Mouse (Mus musculus) forebrain, embryonic 13.5 days (tissue): Measurements from ENCODE around the gene Prf1. TPM values are rescaled to one million over a fixed set of nuclear protein-coding genes. Genes with fewer than 3 reads are reported as not detected.

Experiments used
- ATAC-seq: fragments of 200-750 bp; cut with Nextera tagmentation; 2 replicates; pipeline ENCODE4 v1.8.0; 2017
- H3K27ac ChIP-seq: fragments of 300-500 bp; sonication (generic); 2 replicates; pipeline ENCODE4 v1.5.1; 2015; ENCODE audit warnings: inconsistent platforms, mild to moderate bottlenecking, moderate library complexity
- H3K27me3 ChIP-seq: fragments of 300-500 bp; sonication (generic); 2 replicates; pipeline ENCODE4 v1.6.1; 2015; ENCODE audit warnings: mild to moderate bottlenecking, inconsistent platforms
- H3K36me3 ChIP-seq: fragments of 300-500 bp; sonication (generic); 2 replicates; pipeline ENCODE4 v1.6.1; 2015; ENCODE audit warnings: mild to moderate bottlenecking, inconsistent platforms; ENCODE audit not compliant: poor library complexity, severe bottlenecking
- H3K4me1 ChIP-seq: fragments of 300-500 bp; sonication (generic); 2 replicates; pipeline ENCODE4 v1.6.1; 2015; ENCODE audit warnings: inconsistent platforms
- H3K4me2 ChIP-seq: fragments of 300-500 bp; sonication (generic); 2 replicates; pipeline ENCODE4 v1.6.1; 2015; ENCODE audit warnings: inconsistent platforms, mild to moderate bottlenecking, moderate library complexity
- H3K4me3 ChIP-seq: fragments of 300-500 bp; sonication (generic); 2 replicates; pipeline ENCODE4 v1.5.1; 2015; ENCODE audit warnings: mild to moderate bottlenecking, inconsistent platforms
- H3K9ac ChIP-seq: fragments of 300-500 bp; sonication (generic); 2 replicates; pipeline ENCODE4 v1.6.1; 2015; ENCODE audit warnings: mild to moderate bottlenecking, inconsistent platforms
- H3K9me3 ChIP-seq: fragments of 300-500 bp; sonication (generic); replicated peaks from 2 replicates; pipeline ENCODE4 v1.6.1; 2016; ENCODE audit warnings: inconsistent platforms
- WGBS: fragments of 180-500 bp; shearing (Covaris S2); methylation state at CpG from one replicate; pipeline ENCODE4 v1.1.7; 2015; 5-methylcytosine and 5-hydroxymethylcytosine counted together
- polyA plus RNA-seq: library from polyadenylated mRNA; unstranded; fragments of >200 nt; fragmentation: Nextera tagmentation; extraction: Ambion mirVana; gene quantifications from 2 replicates; pipeline ENCODE4 v1.2.1, GENCODE M21; 2015

Prf1 gene
- polyA plus RNA-seq, 1 experiment from 2014 or later: not detected

GRCm38 (mm10) chr10:61273081-61273843 is 24.4 kb upstream of the Prf1 start, which contains the start of gene Adamts14:
Adamts14 (minus strand) TSS chr10:61273438.
- WGBS: 2% methylated on average over 51 of the region's 75 CpGs
- no peak within 1 kb of the TSS for H3K27ac ChIP-seq
- peaks cover 29% of the 10 kb centered on the region for H3K27me3 ChIP-seq
- peaks cover 9% of the 10 kb centered on the region for H3K4me1 ChIP-seq
- no peaks in the 10 kb centered on the region for H3K9me3 ChIP-seq
- H3K9ac ChIP-seq: peak within 1 kb of the TSS; percentile 67
- H3K4me3 ChIP-seq: peak within 1 kb of the TSS; percentile 52
- no peaks in the 10 kb centered on the region for H3K36me3 ChIP-seq
- peak; percentile 75 for ATAC-seq
- peak within 1 kb of the TSS; percentile 94 for H3K4me2 ChIP-seq

DNA sequence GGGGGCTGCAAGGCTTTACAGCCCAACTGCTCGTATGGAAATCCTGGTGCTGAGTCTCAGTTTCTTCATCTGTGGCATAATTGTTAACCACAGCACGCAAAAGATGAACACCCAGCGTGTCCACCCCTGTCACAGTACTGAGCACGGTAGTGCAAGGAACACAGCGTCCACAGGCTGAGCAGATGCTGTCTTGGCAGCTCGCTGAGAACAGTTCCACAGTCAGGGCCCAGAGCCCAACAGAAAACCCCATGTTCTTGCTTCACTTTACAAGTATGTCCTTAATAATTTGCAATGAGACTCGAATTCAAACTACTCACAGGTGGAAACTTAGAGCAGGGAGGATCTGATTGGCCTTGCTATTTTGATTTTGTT is 23.8 kb upstream of the Prf1 start:
- 46% methylated on average over 7 of the region's 7 CpGs for WGBS

GRCm38 (mm10) chr10:61274532-61274931 is 23.1 kb upstream of the Prf1 start:
- H3K4me2 ChIP-seq: no peak overlapping the region
- H3K36me3 ChIP-seq: no peaks in the 10 kb centered on the region
- H3K9ac ChIP-seq: no peak overlapping the region
- 68% methylated on average over 2 of the region's 2 CpGs for WGBS
- no peaks in the 10 kb centered on the region for H3K9me3 ChIP-seq
- H3K4me3 ChIP-seq: no peak overlapping the region
- H3K4me1 ChIP-seq: peaks cover 9% of the 10 kb centered on the region
- no peak overlapping the region for H3K27ac ChIP-seq
- no peak for ATAC-seq
- H3K27me3 ChIP-seq: peaks cover 29% of the 10 kb centered on the region

More for the DNA sequence above, 23.8 kb upstream of the Prf1 start:
- H3K9me3 ChIP-seq: no peaks in the 10 kb centered on the region
- H3K4me2 ChIP-seq: peak overlapping the region; percentile 94
- H3K27ac ChIP-seq: no peak overlapping the region
- peaks cover 9% of the 10 kb centered on the region for H3K4me1 ChIP-seq
- H3K27me3 ChIP-seq: peaks cover 29% of the 10 kb centered on the region
- H3K36me3 ChIP-seq: no peaks in the 10 kb centered on the region
- H3K9ac ChIP-seq: peak overlapping the region; percentile 67; the same call in 1 of the 2 replicates
- peak overlapping the region; percentile 52 for H3K4me3 ChIP-seq
- peak; percentile 37; the same call in 1 of the 2 replicates for ATAC-seq

GRCm38 (mm10) chr10:61275669-61276110 is 21.9 kb upstream of the Prf1 start:
- WGBS: 4% methylated on average over 5 of the region's 5 CpGs
- H3K9ac ChIP-seq: no peak overlapping the region
- peak; percentile 54; the same call in 1 of the 2 replicates for ATAC-seq

DNA sequence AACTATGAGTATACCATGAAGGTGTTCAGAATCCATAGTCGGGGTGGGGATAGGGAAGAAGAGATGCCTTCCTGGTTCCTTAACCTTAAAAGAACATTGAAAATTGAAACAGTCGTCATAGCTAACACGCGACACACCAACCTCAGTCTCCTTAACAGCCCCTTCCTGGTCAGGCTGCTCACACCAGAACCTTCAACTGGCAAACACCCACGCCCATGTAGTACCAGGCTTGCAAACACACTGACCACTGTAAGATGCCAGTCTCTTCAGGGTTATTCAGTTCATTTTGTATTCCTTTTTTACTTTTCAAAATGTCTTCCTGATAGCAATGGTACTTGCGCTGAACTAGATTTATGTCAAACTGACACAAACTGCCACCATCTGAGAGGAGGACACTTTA is 20.6 kb upstream of the Prf1 start:
- peaks cover 26% of the 10 kb centered on the region for H3K27me3 ChIP-seq
- no peaks in the 10 kb centered on the region for H3K36me3 ChIP-seq
- peaks cover 9% of the 10 kb centered on the region for H3K4me1 ChIP-seq
- ATAC-seq: no peak
- no peak overlapping the region for H3K9ac ChIP-seq
- WGBS: 87% methylated on average over 6 of the region's 6 CpGs
- no peak overlapping the region for H3K4me3 ChIP-seq
- H3K27ac ChIP-seq: no peak overlapping the region
- no peaks in the 10 kb centered on the region for H3K9me3 ChIP-seq
- no peak overlapping the region for H3K4me2 ChIP-seq

More at GRCm38 (mm10) chr10:61275669-61276110, 21.9 kb upstream of the Prf1 start:
- no peak overlapping the region for H3K4me3 ChIP-seq
- peak overlapping the region; percentile 15; the same call in 1 of the 2 replicates for H3K4me2 ChIP-seq
- H3K36me3 ChIP-seq: no peaks in the 10 kb centered on the region
- peaks cover 29% of the 10 kb centered on the region for H3K27me3 ChIP-seq
- peaks cover 9% of the 10 kb centered on the region for H3K4me1 ChIP-seq
- H3K9me3 ChIP-seq: no peaks in the 10 kb centered on the region
- H3K27ac ChIP-seq: no peak overlapping the region

- Histone ChIP-seq H3K4me3 (no peak overlapping the region), H3K9me3 (no peaks in the 10 kb centered on the region), H3K36me3 (no peaks in the 10 kb centered on the region), H3K4me1 (0 out of 2 replicates have a peak, but pooled peaks cover 4% of the 10 kb centered on the region), H3K27me3 (peaks cover 15% of the 10 kb centered on the region), H3K9ac (no peak overlapping the region), H3K4me2 (no peak overlapping the region), H3K27ac (no peak overlapping the region)
- ATAC-seq: no peak
- 84% methylated on average over 14 of the region's 14 CpGs for WGBS
Observed at GRCm38 (mm10) chr10:61277918-61278674, 19.5 kb upstream of the Prf1 start.

- ATAC-seq: no peak
- Histone ChIP-seq H3K4me3 (no peak overlapping the region), H3K9ac (no peak overlapping the region), H3K36me3 (no peaks in the 10 kb centered on the region), H3K4me2 (no peak overlapping the region), H3K9me3 (no peaks in the 10 kb centered on the region), H3K27me3 (no peaks in the 10 kb centered on the region), H3K27ac (no peak overlapping the region), H3K4me1 (no peaks in the 10 kb centered on the region)
- WGBS: 89% methylated on average over 5 of the region's 5 CpGs
Observed at GRCm38 (mm10) chr10:61281115-61281514, 16.5 kb upstream of the Prf1 start.

DNA sequence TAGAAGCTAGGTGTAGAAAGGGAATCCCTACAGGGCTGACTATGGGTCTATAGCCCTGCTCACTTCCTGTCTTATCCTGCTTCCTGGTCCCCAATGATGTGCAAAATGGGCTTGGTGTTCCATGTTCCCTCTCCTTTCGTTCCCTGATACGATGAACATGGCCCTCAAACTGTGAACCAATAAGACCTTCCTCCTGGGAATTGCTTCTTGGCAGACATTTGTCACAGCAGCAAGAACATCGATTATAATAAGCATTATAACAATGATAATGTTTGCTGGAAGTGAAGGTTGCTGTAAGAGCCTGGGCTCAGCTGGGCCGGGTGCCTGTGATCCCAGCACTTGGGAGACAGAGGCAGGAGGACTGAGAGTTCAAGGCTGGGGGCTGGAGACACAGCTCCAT is 13.3 kb upstream of the Prf1 start:
- Histone ChIP-seq H3K9me3 (no peaks in the 10 kb centered on the region), H3K4me1 (no peaks in the 10 kb centered on the region), H3K4me2 (no peak overlapping the region), H3K9ac (no peak overlapping the region), H3K27me3 (no peaks in the 10 kb centered on the region), H3K27ac (no peak overlapping the region), H3K4me3 (no peak overlapping the region), H3K36me3 (no peaks in the 10 kb centered on the region)
- 93% methylated on average over 4 of the region's 4 CpGs for WGBS
- ATAC-seq: no peak

GRCm38 (mm10) chr10:61285271-61285670 is 12.4 kb upstream of the Prf1 start:
- Histone ChIP-seq H3K36me3 (no peaks in the 10 kb centered on the region), H3K4me2 (no peak overlapping the region), H3K9me3 (no peaks in the 10 kb centered on the region), H3K4me1 (no peaks in the 10 kb centered on the region), H3K27me3 (no peaks in the 10 kb centered on the region), H3K4me3 (no peak overlapping the region), H3K27ac (no peak overlapping the region), H3K9ac (no peak overlapping the region)
- WGBS: 85% methylated on average over 11 of the region's 11 CpGs
- ATAC-seq: no peak

DNA sequence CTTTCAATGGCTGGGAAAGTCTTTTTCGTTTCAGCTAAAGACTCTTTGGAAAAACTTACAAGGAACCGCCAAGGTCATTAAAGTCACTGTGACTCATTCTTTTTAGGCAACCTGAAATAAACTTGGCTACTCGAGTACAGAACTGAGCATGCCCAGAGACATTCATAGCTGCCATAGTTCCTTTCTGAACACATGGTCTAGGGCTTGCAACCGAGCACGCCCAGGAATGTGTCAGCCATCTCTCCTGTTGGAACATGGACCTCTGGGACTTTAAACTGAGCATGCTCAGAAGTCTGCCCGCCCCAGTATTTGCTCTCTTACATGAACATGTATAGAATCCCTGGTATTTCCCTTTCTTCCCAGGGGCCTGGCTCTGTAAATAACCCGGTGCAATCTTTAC is 11.4 kb upstream of the Prf1 start:
- Histone ChIP-seq H3K4me3 (no peak overlapping the region), H3K4me2 (no peak overlapping the region), H3K9me3 (no peaks in the 10 kb centered on the region), H3K9ac (no peak overlapping the region), H3K4me1 (no peaks in the 10 kb centered on the region), H3K36me3 (no peaks in the 10 kb centered on the region), H3K27ac (no peak overlapping the region), H3K27me3 (no peaks in the 10 kb centered on the region)
- 72% methylated on average over 7 of the region's 7 CpGs for WGBS
- ATAC-seq: no peak

- Histone ChIP-seq H3K4me1 (no peaks in the 10 kb centered on the region), H3K36me3 (no peaks in the 10 kb centered on the region), H3K27ac (no peak overlapping the region), H3K4me3 (no peak overlapping the region), H3K27me3 (no peaks in the 10 kb centered on the region), H3K4me2 (no peak overlapping the region), H3K9me3 (no peaks in the 10 kb centered on the region), H3K9ac (no peak overlapping the region)
- ATAC-seq: no peak
- WGBS: 86% methylated on average over 2 of the region's 2 CpGs
Observed at GRCm38 (mm10) chr10:61290016-61290415, 7.6 kb upstream of the Prf1 start.

DNA sequence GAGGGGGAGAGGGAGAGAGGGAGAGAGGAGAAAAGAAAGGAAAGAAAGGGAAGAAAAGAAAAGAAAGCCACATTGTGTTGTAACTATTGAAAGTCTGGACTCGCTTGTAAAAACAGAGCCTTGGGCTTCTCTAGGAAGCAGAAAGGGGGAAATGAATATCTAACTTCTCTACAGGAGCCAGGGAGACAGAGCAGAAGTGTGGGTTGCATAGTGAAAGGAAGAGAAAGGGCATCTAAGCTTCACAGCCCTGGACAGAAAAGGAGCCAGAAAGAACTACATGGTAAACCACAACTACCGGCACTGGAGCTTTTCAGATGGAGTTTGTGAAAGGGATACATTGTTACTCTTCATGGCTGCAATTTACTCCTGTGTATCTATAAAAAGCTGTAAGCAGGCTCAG is 7.2 kb upstream of the Prf1 start:
- Histone ChIP-seq H3K27ac (no peak overlapping the region), H3K9ac (no peak overlapping the region), H3K4me2 (no peak overlapping the region), H3K4me1 (no peaks in the 10 kb centered on the region), H3K27me3 (no peaks in the 10 kb centered on the region), H3K9me3 (no peaks in the 10 kb centered on the region), H3K4me3 (no peak overlapping the region), H3K36me3 (no peaks in the 10 kb centered on the region)
- WGBS: 24% methylated on average over 2 of the region's 2 CpGs
- no peak for ATAC-seq
